Mouse (Mus musculus): ENCODE measurements at regions not wholly inside any gene's neighbourhood (a gene's known extent, or its start where the extent isn't known, plus 50 kb on each side); places are given as distances from the start of the nearest gene placed in this dataset.

DNA sequence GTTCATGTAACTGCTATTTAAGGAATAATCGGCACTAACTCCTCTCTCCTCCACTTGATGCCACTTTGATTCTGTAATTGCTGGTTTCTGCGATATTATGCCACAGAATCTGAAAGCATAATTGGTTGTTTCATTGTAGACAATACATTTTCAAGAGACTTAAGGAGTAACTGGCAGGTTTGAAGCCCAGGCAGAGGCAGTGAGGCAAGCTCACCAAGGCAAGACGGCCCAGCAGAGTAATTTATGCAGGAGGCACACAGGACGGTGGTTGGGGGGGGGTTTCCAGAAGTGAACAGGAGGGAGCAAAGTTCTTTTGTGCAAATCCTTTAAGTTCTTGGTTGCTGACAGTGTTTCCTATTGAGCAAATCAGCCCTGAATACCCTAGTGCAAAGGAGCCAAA, 249.6 kb downstream of the Drd1 start:
- no peaks in the 10 kb centered on the region for H3K36me3 ChIP-seq (ENCODE audit: control insufficient read depth in 1 of 2, insufficient read depth in 2 of 2, low read length in 2 of 2)
- no peaks in the 10 kb centered on the region for H3K27me3 ChIP-seq (ENCODE audit: control insufficient read depth in 1 of 2, insufficient read depth in 2 of 2, low read length in 2 of 2)
- no peak overlapping the region for H3K9ac ChIP-seq (ENCODE audit: control insufficient read depth, low read depth, low read length, poor library complexity, severe bottlenecking)
- H3K9me3 ChIP-seq (replicated peaks; ENCODE audit: insufficient read depth, low read length) = no peaks in the 10 kb centered on the region
- no peaks in the 10 kb centered on the region for H3K4me1 ChIP-seq (ENCODE audit: control insufficient read depth in 1 of 2, insufficient read depth in 2 of 2, low read length in 2 of 2)
- H3K4me3 ChIP-seq (ENCODE audit: control insufficient read depth in 1 of 2, insufficient read depth in 1 of 2, low read depth in 2 of 2, low read length in 2 of 2) = no peak overlapping the region
- no peak for DNase-seq (ENCODE audit: low read depth, low spot score)
- no peak for TF ChIP-seq ZMIZ1 (IDR thresholded peaks at IDR 0.05; ENCODE audit: low read depth, low read length)
- TF ChIP-seq POLR2A (IDR thresholded peaks at IDR 0.05; ENCODE audit: control insufficient read depth in 1 of 2, insufficient read depth in 1 of 2, low read depth in 1 of 2, low read length in 2 of 2, poor library complexity in 1 of 2) = no peak
- no peak for TF ChIP-seq TBP (IDR thresholded peaks at IDR 0.05; ENCODE audit: low read depth, low read length)
- TF ChIP-seq SIN3A (IDR thresholded peaks at IDR 0.05; ENCODE audit: low read length) = no peak
- no peak for TF ChIP-seq HCFC1 (IDR thresholded peaks at IDR 0.05; ENCODE audit: low read depth, low read length)
- no peak for TF ChIP-seq SMC3 (IDR thresholded peaks at IDR 0.05; ENCODE audit: low read depth, low read length)
- TF ChIP-seq ETS1 (IDR thresholded peaks at IDR 0.05; ENCODE audit: low read depth, low read length) = no peak
- no peak overlapping the region for H3K27ac ChIP-seq (ENCODE audit: control insufficient read depth, low read depth, low read length)
- H3K79me2 ChIP-seq (ENCODE audit: control insufficient read depth, insufficient read depth, low read length, poor library complexity) = no peaks in the 10 kb centered on the region

DNA sequence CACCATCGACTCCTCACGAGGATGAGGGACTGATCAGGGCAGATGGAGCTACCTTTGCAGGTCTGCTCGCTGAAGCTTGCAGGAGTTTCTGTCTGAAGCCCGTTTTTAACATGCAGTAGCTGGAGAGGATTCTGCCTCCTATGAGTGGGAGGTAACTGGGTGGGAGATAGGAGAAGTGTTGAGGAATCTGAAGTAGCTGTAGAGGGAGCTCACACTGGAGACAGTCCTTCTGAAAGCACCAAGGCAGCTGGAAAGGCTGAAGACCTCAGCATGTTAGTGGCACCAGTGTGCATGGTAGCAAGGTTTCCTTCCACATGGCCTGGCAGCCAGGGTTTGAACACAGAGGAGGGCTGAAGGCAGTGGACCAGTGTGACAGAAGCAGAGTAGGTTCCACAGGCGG, 254.5 kb downstream of the Drd1 start:
- no peak for TF ChIP-seq ZMIZ1 (IDR thresholded peaks at IDR 0.05; ENCODE audit: low read depth, low read length)
- no peak for TF ChIP-seq CHD2 (IDR thresholded peaks at IDR 0.05; ENCODE audit: low read length)
- TF ChIP-seq MAFK (IDR thresholded peaks at IDR 0.05; ENCODE audit: borderline replicate concordance, low read depth, low read length) = no peak
- no peak for TF ChIP-seq POLR2AphosphoS2 (IDR thresholded peaks at IDR 0.05; ENCODE audit: low read length)
- no peak for TF ChIP-seq MEF2A (IDR thresholded peaks at IDR 0.05; ENCODE audit: extremely low read depth, insufficient replicate concordance, low read depth, low read length, poor library complexity, severe bottlenecking)
- TF ChIP-seq GATA1 (IDR thresholded peaks at IDR 0.05; ENCODE audit: low read depth, low read length) = no peak
- TF ChIP-seq E2F4 (IDR thresholded peaks at IDR 0.05; ENCODE audit: borderline replicate concordance, low read depth, low read length) = no peak
- no peak for TF ChIP-seq USF1 (IDR thresholded peaks at IDR 0.05; ENCODE audit: low read depth, low read length)
- no peak for TF ChIP-seq ZKSCAN1 (IDR thresholded peaks at IDR 0.05; ENCODE audit: low read depth, low read length)
- no peak for TF ChIP-seq CTCF (IDR thresholded peaks at IDR 0.05 in 2 of 3, conservative IDR thresholded peaks at IDR 0.05 in 1 of 3; ENCODE audit: control insufficient read depth in 1 of 3, insufficient read depth in 1 of 3, low read depth in 2 of 3, low read length in 3 of 3, poor library complexity in 1 of 3, severe bottlenecking in 1 of 3)
- no peak for TF ChIP-seq BHLHE40 (IDR thresholded peaks at IDR 0.05; ENCODE audit: borderline replicate concordance, low read depth, low read length)
- Histone ChIP-seq H3K4me1 (ENCODE audit: control insufficient read depth in 1 of 2, insufficient read depth in 2 of 2, low read length in 2 of 2) (no peaks in the 10 kb centered on the region), H3K9me3 (replicated peaks; ENCODE audit: insufficient read depth, low read length) (no peaks in the 10 kb centered on the region), H3K9ac (ENCODE audit: control insufficient read depth, low read depth, low read length, poor library complexity, severe bottlenecking) (no peak overlapping the region), H3K79me2 (ENCODE audit: control insufficient read depth, insufficient read depth, low read length, poor library complexity) (no peaks in the 10 kb centered on the region), H3K4me3 (ENCODE audit: control insufficient read depth in 1 of 2, insufficient read depth in 1 of 2, low read depth in 2 of 2, low read length in 2 of 2) (no peak overlapping the region), H3K27me3 (ENCODE audit: control insufficient read depth in 1 of 2, insufficient read depth in 2 of 2, low read length in 2 of 2) (no peaks in the 10 kb centered on the region), H3K27ac (ENCODE audit: control insufficient read depth, low read depth, low read length) (no peak overlapping the region), H3K36me3 (ENCODE audit: control insufficient read depth in 1 of 2, insufficient read depth in 2 of 2, low read length in 2 of 2) (no peaks in the 10 kb centered on the region)
- DNase-seq (ENCODE audit: low read depth, low spot score) = no peak
